Mouse (Mus musculus) spleen, adult 12 weeks (tissue): ENCODE data around the gene Snx7.

ENCODE experiments used
- DNase-seq: peaks from one replicate; pipeline ENCODE4 v3.0.0; 2022; ENCODE audit warnings: low spot score

Snx7 gene

DNA sequence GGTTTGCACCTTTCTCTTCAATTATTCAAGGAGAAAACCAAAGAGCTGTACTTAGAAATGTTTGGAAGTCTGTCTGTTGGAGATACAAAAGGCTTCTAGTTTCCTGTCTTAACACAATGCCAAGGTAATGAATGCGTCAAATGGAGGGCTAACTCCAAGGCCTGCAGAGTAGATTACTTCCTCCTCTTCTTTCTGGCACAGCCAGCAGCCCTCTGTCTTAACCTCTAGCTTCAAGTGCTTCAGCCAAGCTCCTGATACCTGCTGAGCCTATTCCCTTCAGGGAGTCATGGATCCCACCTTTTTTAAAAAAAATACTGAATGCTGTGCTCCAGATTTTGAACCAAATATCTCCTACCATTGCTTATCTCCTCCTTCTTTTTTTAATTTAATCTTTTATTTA is 51.1 kb downstream of the Snx7 start:
- no peak for DNase-seq

DNA sequence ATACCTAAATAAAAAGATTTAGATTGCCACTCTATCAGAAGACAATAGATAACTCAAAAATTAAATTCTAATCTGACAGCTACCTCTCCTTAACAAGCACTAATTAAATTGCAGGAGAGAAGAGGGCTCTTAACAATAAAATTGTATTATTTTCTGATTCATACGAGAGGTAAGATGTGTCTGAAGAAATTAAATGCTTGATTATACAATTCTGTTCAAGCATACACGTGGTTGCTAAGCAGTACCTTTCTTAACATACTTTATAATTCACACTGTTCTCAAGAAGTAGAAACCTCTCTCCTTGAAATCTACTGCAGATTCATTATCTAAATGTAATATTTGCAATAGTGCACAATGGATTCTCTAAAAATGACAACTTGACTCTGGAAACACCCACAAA is 54.5 kb downstream of the Snx7 start:
- no peak for DNase-seq

DNA sequence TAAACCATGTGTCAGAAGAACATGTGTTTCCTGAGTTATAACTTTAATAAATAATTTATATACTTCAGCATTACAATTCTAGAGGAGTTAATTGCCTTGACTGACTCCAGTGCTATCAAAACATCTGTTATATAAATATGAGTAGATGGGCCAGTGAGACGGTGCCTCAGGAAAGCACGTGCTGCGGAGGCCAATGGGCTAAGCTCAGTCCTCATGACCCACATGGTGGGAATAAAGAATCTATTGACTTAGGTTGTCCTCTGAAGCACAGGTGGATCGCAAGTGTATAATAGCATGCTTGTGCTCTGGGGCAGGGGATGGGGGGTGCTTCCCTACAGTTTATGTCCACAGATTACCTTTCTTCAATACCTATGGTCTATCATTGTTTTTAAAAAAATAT is 56.6 kb downstream of the Snx7 start:
- DNase-seq = no peak

DNA sequence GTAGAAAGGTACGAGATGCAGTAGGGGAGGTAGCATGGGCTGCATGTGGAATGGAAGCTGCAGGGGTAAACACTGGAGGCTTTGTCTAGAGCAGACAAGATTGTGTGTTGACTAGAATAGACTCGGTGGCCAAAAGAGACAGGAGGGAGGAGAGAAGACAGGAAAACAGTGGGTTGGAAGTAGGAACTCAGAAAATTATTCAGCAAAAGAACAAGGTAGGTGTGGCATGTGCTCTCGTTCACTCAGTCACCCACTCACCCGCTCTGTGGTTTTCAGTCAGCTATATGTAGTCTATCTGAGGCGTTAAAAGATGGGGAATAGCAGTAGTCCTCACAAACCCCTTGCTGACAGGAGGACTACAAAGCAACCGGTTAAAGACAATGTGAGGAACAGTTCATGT is 63.0 kb downstream of the Snx7 start:
- DNase-seq = no peak

DNA sequence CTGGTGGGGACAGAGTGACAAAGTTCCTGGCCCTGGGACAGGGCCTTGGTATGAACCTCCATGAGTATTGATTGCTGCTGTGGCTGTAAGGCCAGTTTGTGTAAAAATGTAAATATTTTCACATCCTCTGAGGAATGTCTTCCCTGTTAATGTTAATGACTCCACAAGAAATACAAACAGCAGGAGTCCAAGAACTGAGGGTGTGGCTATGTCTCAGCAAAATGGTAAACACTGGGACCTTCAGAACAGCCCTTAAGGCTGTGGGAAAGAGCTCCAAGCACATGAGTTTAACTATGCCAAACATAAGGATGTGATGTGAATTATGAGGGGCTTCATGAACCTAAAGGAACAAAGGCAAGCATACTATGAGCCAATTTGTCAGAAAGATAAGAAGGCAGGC is 74.2 kb downstream of the Snx7 start:
- no peak for DNase-seq

DNA sequence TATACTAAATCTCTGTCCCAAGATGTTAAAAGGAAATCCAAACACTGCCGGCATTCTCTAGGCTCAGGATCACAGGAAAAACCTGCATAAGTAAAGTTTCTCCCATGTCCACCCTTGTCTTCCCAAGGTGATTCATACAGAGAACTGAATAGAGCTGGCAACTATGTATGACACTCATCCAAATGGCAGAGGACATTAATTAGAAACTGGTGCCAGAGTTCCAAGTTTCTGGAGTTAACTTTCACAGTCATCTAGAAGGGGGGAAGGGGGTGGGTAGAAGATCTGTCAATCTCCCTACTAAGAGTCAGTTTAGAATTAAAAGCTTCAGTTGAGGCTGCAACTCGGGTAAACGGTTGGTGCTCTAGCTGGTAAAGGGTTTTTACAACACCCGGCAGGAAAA is 76.8 kb downstream of the Snx7 start:
- no peak for DNase-seq

DNA sequence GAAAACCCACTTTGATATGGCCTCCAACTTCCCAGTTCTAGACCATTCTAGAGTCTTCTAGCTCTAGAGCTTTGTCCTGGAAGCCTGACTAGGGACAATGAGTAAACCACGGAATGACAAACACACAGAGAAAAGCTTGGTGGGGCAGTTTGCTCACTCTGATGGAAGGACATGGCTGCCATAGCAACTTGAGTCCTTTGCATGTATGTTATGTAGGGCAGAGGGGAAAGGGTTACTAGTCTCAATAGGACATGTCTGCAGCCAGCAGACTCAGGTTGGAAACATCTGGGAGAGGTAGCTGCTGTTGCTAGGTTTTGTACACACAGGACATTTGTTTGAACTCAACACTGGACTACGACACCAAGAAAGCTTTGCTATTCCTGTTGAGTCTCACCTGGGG is 77.5 kb downstream of the Snx7 start:
- DNase-seq = no peak

DNA sequence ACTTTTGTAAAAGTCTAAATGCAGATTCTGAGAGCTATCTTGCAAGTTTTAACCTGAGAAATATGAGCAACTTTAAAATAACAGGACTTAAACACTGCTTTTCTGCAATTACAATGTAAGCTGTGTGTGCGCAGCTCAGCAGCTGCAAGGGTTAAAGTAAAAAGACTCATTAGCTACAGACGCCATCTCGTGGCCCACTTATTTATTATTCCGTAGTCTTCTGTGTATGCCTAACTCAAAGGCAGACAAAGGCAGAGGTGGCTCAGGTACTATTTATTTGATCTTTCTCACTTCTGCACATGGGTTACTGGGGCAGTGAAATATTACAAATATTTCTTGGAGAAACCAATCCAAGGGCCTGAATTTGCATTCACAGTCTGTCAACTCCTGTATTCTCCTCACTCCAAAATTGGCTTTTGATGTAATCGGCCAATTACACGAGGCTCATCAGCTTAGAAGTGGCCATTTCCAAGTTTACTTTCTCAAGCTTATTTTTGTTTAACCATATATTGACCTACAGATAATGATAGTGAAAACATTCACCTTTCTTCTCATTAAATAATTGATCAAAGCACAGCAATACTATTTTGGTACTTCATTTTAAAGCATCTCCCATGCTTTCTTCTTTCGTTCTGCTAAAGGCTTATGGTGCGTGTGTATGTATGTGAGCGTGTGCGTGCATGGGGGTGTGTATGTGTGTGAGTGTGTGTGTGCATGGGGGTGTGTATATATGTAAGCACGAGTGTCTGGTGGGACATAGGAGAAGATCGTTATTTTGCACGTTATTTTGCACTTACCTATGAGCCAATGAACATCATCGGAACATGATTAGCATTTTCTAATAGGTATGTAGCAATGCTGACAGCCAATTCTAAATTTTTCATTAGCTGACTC is 79.7 kb downstream of the Snx7 start:
- DNase-seq = no peak

DNA sequence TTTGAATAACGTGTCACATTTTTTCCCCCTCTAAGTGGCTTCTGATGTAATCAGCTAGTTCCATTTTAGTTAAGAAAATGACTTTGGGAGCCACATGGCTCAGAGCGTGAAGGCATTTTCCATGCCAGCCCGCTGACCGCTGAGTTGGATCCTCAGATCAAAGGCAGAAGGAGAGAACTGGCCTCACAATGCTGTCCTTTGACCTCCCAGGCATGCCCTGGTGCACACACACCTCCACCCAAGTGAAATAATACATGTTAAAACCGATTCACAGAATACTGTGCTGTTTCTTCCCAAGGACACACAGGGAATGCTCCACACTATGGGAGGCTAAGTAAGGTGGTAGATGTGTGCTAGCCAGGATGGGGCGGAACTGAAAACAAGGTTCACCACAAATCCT is 81.5 kb downstream of the Snx7 start:
- DNase-seq = no peak

DNA sequence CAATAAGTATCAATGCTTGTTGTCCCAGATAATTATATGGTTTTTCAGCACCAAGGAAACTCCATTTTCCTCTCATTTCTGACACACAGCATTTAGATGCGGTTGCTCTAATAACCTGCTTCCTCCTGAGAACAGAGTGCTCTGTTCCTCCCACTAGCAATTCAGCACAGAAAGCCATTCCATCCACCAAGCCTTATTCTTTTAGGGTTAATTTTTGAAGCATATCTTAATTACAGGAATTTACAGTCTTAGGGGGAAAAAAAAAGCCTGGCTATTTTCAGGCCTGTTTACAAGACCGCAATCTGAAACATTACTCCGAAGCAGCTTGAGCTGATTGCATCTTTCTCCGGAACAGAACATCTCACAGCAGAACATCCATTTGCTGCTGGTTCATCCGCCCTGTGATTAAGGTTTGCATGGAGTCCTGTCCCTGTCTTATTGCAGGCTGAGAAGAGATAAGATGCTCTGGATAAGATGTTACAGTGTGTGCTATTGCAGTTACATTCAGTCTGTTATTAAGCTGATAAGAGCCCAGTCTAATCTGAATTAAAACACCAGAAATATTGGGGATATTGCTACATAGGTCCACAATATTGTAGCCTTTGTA is 116.5 kb downstream of the Snx7 start:
- DNase-seq = no peak

DNA sequence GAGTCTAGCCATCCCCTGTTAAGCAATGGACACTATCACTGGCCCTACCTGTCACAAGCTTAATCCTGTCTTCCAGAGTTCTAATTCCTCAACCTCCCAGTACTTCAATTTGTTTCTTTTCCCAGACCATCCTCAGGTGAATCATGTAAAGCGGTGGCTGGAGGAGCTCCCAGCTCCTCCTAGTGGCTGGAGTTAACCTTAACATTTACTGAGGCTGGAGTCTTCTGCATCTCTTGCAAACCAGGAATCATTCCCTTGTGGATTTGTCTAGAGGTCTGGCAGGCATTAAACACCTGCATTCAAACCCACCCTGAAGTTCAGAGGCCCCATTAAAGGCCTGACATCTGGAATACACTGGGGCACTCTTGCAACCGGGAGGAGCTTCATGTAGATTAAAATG is 117.1 kb downstream of the Snx7 start:
- no peak for DNase-seq

DNA sequence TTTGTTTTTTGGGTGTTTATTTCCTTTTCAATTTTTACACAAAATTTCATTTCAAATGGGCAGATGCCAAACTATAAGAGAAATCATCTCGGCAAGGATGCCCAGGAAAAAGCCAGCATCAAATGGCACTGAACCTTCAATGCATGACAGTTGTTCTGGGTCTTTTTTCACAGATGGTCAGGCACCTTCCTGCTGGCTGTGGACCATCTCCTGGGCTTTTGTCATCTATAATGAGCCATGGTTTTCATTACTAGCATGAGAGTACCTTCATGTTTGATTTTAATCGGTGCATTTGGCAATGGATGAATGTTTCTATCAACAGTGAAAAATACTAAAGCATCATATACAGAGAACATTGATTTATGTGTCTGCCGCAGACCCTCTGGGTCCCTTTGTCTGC is 119.5 kb downstream of the Snx7 start:
- no peak for DNase-seq

DNA sequence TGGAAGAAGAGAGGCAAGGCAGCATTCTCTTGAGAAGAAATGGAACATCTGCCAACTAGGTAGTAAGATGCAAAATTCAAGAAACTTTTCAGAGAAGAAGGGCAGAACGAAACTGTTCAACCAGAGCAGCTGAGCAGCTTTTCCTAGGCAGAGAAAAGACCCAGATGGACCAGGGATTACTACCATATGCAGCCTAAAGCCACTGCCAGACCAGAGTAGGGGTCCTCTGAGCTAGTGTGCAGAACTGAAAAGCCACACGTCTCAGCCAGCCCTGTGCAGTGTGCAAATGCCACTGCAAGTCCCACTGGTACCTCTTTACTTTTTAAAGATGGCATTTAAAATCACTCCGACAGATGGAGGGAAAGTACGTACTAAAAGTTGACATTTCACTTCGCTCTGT is 129.0 kb downstream of the Snx7 start:
- DNase-seq = no peak

DNA sequence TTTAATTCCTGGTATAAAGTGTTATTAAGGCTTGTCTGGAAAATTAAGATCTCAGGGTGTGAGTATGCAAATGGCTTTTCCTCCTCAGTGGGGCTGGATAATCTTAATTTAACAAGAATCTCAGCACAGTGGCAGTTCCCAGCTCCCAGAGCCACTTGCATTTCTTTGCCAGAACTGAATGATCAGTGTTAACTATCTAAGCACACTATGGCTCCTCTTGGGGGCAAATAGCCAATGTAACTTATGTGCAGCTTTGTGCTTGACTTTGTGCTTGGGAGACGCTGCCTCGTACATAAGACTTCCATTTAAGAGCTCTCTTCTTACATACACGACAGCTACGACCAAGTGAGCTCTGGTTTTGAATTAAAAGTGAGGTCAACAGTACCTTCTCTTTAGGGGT is 136.1 kb downstream of the Snx7 start:
- no peak for DNase-seq
